Comparison of ENCODE assay signal across 23 mouse cellular contexts in genomic region chr10:8491909-8492591, GRCm38 (mm10). TPM values are rescaled to one million over a fixed set of nuclear protein-coding genes. Genes with fewer than 3 reads are reported as not detected.
DNase-seq lines count a peak whose midpoint lies in the region; ATAC-seq and TF ChIP-seq lines count a peak whose summit lies in the region.
"Had no signal": no experiment of that assay in that cellular context is flagged by ENCODE, and none has a peak within 500 bp of the region (broad histone marks: within the 10 kb centered on the region; RNA-seq: fewer than 3 reads in every experiment).

No protein-coding gene starts in this region.

- H3K9ac ChIP-seq in lung, embryonic 14.5 days, result no peak overlapping the region
- H3K9ac ChIP-seq in lung, postnatal 0 days (replicated peaks; ENCODE audit: low read depth), result no peak overlapping the region
- H3K9ac ChIP-seq in stomach, embryonic 15.5 days, result no peak overlapping the region
- H3K9ac ChIP-seq: embryonic facial prominence, embryonic 12.5 days; forebrain, embryonic 13.5 days; hindbrain, embryonic 13.5 days had no signal

- H3K9me3 ChIP-seq in lung, embryonic 14.5 days (ENCODE audit: low read depth, low read length), result no peaks in the 10 kb centered on the region
- no peaks in the 10 kb centered on the region for H3K9me3 ChIP-seq in lung, postnatal 0 days (ENCODE audit: low read length)
- no peaks in the 10 kb centered on the region for H3K9me3 ChIP-seq in stomach, embryonic 15.5 days
- H3K9me3 ChIP-seq in hindbrain, embryonic 10.5 days, result peaks cover 3% of the 10 kb centered on the region; the same call in 1 of the 2 replicates
- H3K9me3 ChIP-seq: embryonic facial prominence, embryonic 12.5 days; forebrain, embryonic 10.5 days; forebrain, embryonic 13.5 days had no signal

- peak; percentile 52 for DNase-seq in lung, embryonic 14.5 days
- no peak for DNase-seq in lung, postnatal 0 days (ENCODE audit: low spot score)
- peak; percentile 28 for DNase-seq in 3T3-L1 (ENCODE audit: low read depth, low spot score)
- peak; percentile 88 for DNase-seq in fat pad, adult 2 months (ENCODE audit: extremely low read depth, low read depth, low spot score)
- DNase-seq in hindbrain, embryonic 10.5 days (ENCODE audit: low spot score), result no peak
- no peak for DNase-seq in gastrocnemius, adult 2 months
- no peak for DNase-seq in right cerebral cortex, adult 18-20 months
- DNase-seq: adrenal gland, adult 8-10 months; adrenal gland, postnatal 25 days; cerebellum, adult 18-20 months; cerebellum, adult 9-10 months; cerebellum, postnatal 14 days; gastrocnemius, postnatal 14 days had no signal

- no peak for TF ChIP-seq CTCF in lung, embryonic 14.5 days (IDR thresholded peaks at IDR 0.05; ENCODE audit: low read depth)
- no peak for TF ChIP-seq CTCF in lung, postnatal 0 days (IDR thresholded peaks at IDR 0.05)
- no peak for TF ChIP-seq CTCF in gastrocnemius, adult 2 months (IDR thresholded peaks at IDR 0.05)

- no peak overlapping the region for H3K4me2 ChIP-seq in lung, embryonic 14.5 days
- no peak overlapping the region for H3K4me2 ChIP-seq in lung, postnatal 0 days (replicated peaks; ENCODE audit: low read depth, low read length)
- H3K4me2 ChIP-seq in stomach, embryonic 15.5 days, result no peak overlapping the region
- H3K4me2 ChIP-seq: embryonic facial prominence, embryonic 12.5 days; forebrain, embryonic 13.5 days; heart, embryonic 11.5 days; hindbrain, embryonic 13.5 days had no signal

- ATAC-seq in lung, embryonic 14.5 days (ENCODE audit: insufficient read depth), result peak; percentile 53
- ATAC-seq in lung, postnatal 0 days, result no peak
- ATAC-seq in stomach, embryonic 15.5 days (ENCODE audit: insufficient read depth, low FRiP score, low read depth), result peak; percentile 82
- ATAC-seq: activated CD4-positive, CD25-positive, alpha-beta regulatory T cell, adult 4 months; forebrain, embryonic 13.5 days; forebrain, embryonic 16.5 days; hindbrain, embryonic 16.5 days had no signal

- peaks cover 9% of the 10 kb centered on the region; the same call in 1 of the 2 replicates for H3K4me1 ChIP-seq in lung, embryonic 14.5 days (ENCODE audit: insufficient read depth)
- no peaks in the 10 kb centered on the region for H3K4me1 ChIP-seq in lung, postnatal 0 days (ENCODE audit: insufficient read depth, low read depth, low read length)
- no peaks in the 10 kb centered on the region; the same call in 1 of the 2 replicates for H3K4me1 ChIP-seq in stomach, embryonic 15.5 days
- H3K4me1 ChIP-seq in hindbrain, embryonic 10.5 days (replicated peaks), result peaks cover 8% of the 10 kb centered on the region; the same call in 1 of the 2 replicates
- H3K4me1 ChIP-seq: embryonic facial prominence, embryonic 12.5 days had no signal

- 81% methylated on average over 1 of the region's 1 CpGs for WGBS in lung, embryonic 14.5 days
- WGBS in lung, postnatal 0 days, result 84% methylated on average over 1 of the region's 1 CpGs
- WGBS in stomach, embryonic 15.5 days, result 77% methylated on average over 1 of the region's 1 CpGs
- 93% methylated on average over 1 of the region's 1 CpGs for WGBS in hindbrain, embryonic 10.5 days

- no peaks in the 10 kb centered on the region for H3K27me3 ChIP-seq in lung, embryonic 14.5 days (ENCODE audit: insufficient read depth, low read length)
- no peaks in the 10 kb centered on the region for H3K27me3 ChIP-seq in lung, postnatal 0 days (replicated peaks; ENCODE audit: insufficient read depth, low read length)
- H3K27me3 ChIP-seq in stomach, embryonic 15.5 days (replicated peaks), result no peaks in the 10 kb centered on the region
- H3K27me3 ChIP-seq in hindbrain, embryonic 10.5 days (ENCODE audit: insufficient read depth, poor library complexity, severe bottlenecking), result no peaks in the 10 kb centered on the region
- H3K27me3 ChIP-seq: embryonic facial prominence, embryonic 12.5 days; forebrain, embryonic 13.5 days; hindbrain, embryonic 13.5 days had no signal

- no peak for TF ChIP-seq EP300 in lung, postnatal 0 days (IDR thresholded peaks at IDR 0.05)

- no peak overlapping the region for H3K4me3 ChIP-seq in lung, embryonic 14.5 days (ENCODE audit: low read depth, low read length)
- H3K4me3 ChIP-seq in lung, postnatal 0 days (ENCODE audit: low read depth, low read length), result no peak overlapping the region
- H3K4me3 ChIP-seq in stomach, embryonic 15.5 days (replicated peaks), result no peak overlapping the region
- no peak overlapping the region for H3K4me3 ChIP-seq in hindbrain, embryonic 10.5 days
- H3K4me3 ChIP-seq in gastrocnemius, adult 2 months, result no peak overlapping the region
- H3K4me3 ChIP-seq: embryonic facial prominence, embryonic 12.5 days; erythroblast, embryonic 14.5 days; forebrain, embryonic 10.5 days; forebrain, embryonic 13.5 days; hindbrain, embryonic 13.5 days had no signal

- no peaks in the 10 kb centered on the region for H3K36me3 ChIP-seq in lung, embryonic 14.5 days (ENCODE audit: insufficient read depth)
- no peaks in the 10 kb centered on the region for H3K36me3 ChIP-seq in lung, postnatal 0 days (ENCODE audit: insufficient read depth, low read length)
- H3K36me3 ChIP-seq in stomach, embryonic 15.5 days, result no peaks in the 10 kb centered on the region
- H3K36me3 ChIP-seq in hindbrain, embryonic 10.5 days, result no peaks in the 10 kb centered on the region
- H3K36me3 ChIP-seq: embryonic facial prominence, embryonic 12.5 days; forebrain, embryonic 10.5 days; hindbrain, embryonic 13.5 days had no signal

- peak overlapping the region; percentile 20; the same call in 1 of the 2 replicates for H3K27ac ChIP-seq in lung, embryonic 14.5 days (ENCODE audit: low read depth)
- H3K27ac ChIP-seq in lung, postnatal 0 days (ENCODE audit: low read length), result no peak overlapping the region
- peak overlapping the region; percentile 31; the same call in 1 of the 2 replicates for H3K27ac ChIP-seq in stomach, embryonic 15.5 days
- H3K27ac ChIP-seq in hindbrain, embryonic 10.5 days, result no peak overlapping the region
- no peak overlapping the region for H3K27ac ChIP-seq in gastrocnemius, adult 2 months
- H3K27ac ChIP-seq: embryonic facial prominence, embryonic 12.5 days; forebrain, embryonic 10.5 days; forebrain, embryonic 13.5 days; hindbrain, embryonic 13.5 days had no signal

- intact Hi-C loops in gastrocnemius, adult 2 months (cut with DNase I), result no loop called here

RNA-seq across cellular contexts. Expression of gene Ust, which starts 26.6 kb away (rescaled TPM):
- 7.6 and 8.4 TPM in 2 replicates for polyA plus RNA-seq in lung, embryonic 14.5 days (2014; fragmentation: Nextera tagmentation; extraction: Ambion mirVana)
- 6.3 and 6.8 TPM in 2 replicates for polyA plus RNA-seq in lung, postnatal 0 days (2015; fragmentation: Nextera tagmentation; extraction: Ambion mirVana)
- 4.6 and 4.8 TPM in 2 replicates for polyA plus RNA-seq in stomach, embryonic 15.5 days (2015; fragmentation: Nextera tagmentation; extraction: Ambion mirVana)
- 2.5 and 3.2 TPM in 2 replicates for polyA plus RNA-seq in hindbrain, embryonic 10.5 days (2016; fragmentation: Nextera tagmentation; extraction: Ambion mirVana)
- 1 to 10 TPM in 1 of 2 experiments, under 1 TPM in 1; 0.99 to 1.8 TPM for total RNA-seq in gastrocnemius, adult 2 months (2021)
- polyA plus RNA-seq: erythroblast, embryonic 14.5 days had no signal

Comparison
In these comparisons a context has a peak if more than half of its experiments do, and no peak if none do; other contexts are left out.
1. DNase-seq: peak in lung, embryonic 14.5 days (single experiment), 3T3-L1 (single experiment) and fat pad, adult 2 months (single experiment); none in lung, postnatal 0 days (single experiment), hindbrain, embryonic 10.5 days (single experiment), gastrocnemius, adult 2 months (single experiment) and right cerebral cortex, adult 18-20 months (single experiment).
2. H3K27ac ChIP-seq: peak in lung, embryonic 14.5 days (single experiment) and stomach, embryonic 15.5 days (single experiment); none in lung, postnatal 0 days (single experiment), hindbrain, embryonic 10.5 days (single experiment) and gastrocnemius, adult 2 months (single experiment).